Mouse (Mus musculus): Measurements from ENCODE around the gene Auts2. TPM values are rescaled to one million over a fixed set of nuclear protein-coding genes. Genes with fewer than 3 reads are reported as not detected.
"Not testable (repeated sequence)": the region's sequence is repeated elsewhere in the genome, so short reads cannot be mapped to it uniquely, and the experiment has no call there.

The Auts2 gene
- total RNA-seq (2012; rRNA removed): 9.9 and 29.2 TPM in 2 replicates

DNA sequence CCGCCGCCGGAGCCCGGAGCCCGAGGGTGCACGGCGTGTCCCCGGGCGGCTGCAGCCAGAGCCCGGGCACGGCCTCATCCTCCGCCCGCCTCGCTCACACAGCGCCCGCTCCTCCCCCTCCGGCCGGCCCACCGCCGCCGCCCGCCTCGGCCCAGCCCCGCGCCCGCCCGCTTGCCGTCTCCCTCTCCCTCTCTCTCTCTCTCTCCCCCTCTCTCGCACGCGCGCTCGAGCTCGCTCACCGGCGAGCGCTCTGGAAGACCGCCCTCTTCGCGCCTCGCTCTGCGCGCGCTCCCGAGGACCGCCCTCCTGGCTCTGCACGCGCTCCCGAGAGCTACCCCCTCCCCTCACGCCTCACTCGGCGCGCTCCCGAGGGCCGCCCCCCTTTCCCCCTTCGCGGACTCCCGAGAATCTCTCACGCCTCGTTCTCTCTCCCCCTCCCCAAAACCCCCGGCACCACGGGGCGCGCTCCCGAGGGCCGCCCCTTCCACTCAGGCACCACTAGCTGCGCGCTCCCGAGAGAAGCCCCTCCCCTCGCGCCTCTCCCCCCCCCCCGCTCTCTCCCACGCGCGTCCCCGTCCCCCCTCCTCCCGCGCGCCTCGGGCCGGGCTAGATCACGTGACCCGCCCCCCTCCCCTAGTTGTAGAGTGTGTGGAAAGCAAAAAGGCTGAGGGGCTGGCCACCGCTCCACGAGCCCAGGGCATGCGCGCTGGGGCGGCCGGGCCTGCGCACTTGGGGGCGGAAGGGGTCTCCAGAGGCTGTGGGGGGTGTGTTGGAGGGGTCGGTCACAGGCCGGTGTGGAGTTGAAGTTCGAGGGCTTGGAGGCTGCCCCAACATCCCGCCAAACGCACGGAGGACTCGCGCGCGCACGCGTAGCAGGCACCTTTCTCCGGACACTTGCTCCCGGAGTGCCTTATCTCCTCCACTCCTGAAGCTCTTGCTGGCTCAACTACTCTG is at the start of gene Auts2:
Auts2 (minus strand) TSS at position 227 of the 954 bp plus-strand sequence.
- in situ Hi-C loops (cut with MboI; ENCODE audit: low sequenced_read_pairs in 2 of 2, unreplicated experiment in 2 of 2): no loop called here
- peak; percentile 75 for DNase-seq (ENCODE audit: low read depth, low spot score)
- Histone ChIP-seq H3K27ac (ENCODE audit: insufficient read depth, low read depth, low read length, poor library complexity, severe bottlenecking) (peak within 1 kb of the TSS; percentile 73; the same call in 1 of the 2 replicates), H3K4me1 (ENCODE audit: control insufficient read depth in 2 of 2, insufficient read depth in 2 of 2, low read length in 2 of 2, poor library complexity in 1 of 2) (peaks cover 0 to 4% of the 10 kb centered on the region in 2 experiments; a peak in 2 of 4 replicates), H3K9me3 (ENCODE audit: control insufficient read depth, insufficient read depth, low read depth, low read length) (no peaks in the 10 kb centered on the region), H3K9ac (ENCODE audit: insufficient read depth, low read depth, low read length, poor library complexity, severe bottlenecking) (peak within 1 kb of the TSS; percentile 84), H3K4me3 (ENCODE audit: insufficient read depth in 1 of 2, low read depth in 1 of 2, low read length in 2 of 2, poor library complexity in 1 of 2, severe bottlenecking in 1 of 2) (peak within 1 kb of the TSS; percentile 79 to 82), H3K36me3 (ENCODE audit: control insufficient read depth, insufficient read depth, low read length, poor library complexity, severe bottlenecking) (no peaks in the 10 kb centered on the region)
- TF ChIP-seq HCFC1 (IDR thresholded peaks at IDR 0.05; ENCODE audit: borderline replicate concordance, insufficient read depth, low read length) (0 out of 2 replicates have a peak, but pooled peaks have one; percentile 14), ZC3H11A (IDR thresholded peaks at IDR 0.05; ENCODE audit: borderline replicate concordance, low read depth, low read length) (no peak)

DNA sequence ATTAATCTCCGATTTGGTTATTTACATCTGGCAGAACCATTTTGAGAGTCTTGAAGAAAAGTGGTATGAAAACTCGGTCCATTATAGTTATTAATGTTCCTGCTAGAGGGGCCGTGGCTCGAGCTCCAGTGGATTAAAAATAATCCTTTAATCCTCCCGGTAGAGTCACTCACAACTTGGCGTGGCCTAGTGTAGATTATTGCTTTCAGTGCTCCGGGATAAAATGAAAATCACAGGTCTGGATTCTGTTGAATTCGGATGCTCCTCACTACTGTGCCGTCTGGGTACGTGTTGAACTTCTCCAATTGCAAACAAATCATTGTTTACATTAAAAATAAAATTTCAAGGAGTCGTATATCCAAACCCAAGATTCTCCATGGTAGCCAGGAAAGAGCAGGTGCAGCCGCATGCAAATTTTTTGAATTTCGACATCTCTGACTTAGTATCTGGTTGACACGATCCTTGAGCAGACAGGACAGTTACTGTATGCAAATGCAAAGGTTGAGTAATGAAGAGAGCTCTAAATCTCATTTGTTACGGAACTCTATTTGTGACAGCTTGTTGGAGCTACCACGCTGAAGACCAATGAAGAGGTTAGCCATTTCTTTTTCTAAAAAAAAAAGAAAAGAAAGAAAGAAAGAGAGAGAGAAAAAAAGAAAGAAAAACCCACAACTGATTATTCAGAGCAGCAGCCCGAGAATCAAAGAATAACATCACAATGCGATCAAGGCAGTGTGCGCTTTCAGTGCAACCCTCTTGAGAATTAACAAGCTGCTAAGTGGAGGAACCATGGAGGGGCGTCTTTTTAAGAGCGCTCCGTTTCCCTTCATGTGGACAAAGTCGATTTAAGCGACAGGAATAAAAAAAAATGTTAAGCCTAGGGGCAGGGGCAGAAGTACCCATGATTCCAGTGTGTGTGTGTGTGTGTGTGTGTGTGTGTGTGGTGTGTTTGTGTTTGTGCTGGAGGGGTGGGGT is 48.9 kb upstream of the Auts2 start:
- Histone ChIP-seq H3K27ac (ENCODE audit: insufficient read depth, low read depth, low read length, poor library complexity, severe bottlenecking) (no peak overlapping the region), H3K36me3 (ENCODE audit: control insufficient read depth, insufficient read depth, low read length, poor library complexity, severe bottlenecking) (no peaks in the 10 kb centered on the region), H3K9ac (ENCODE audit: insufficient read depth, low read depth, low read length, poor library complexity, severe bottlenecking) (no peak overlapping the region), H3K9me3 (ENCODE audit: control insufficient read depth, insufficient read depth, low read depth, low read length) (no peaks in the 10 kb centered on the region), H3K4me3 (ENCODE audit: insufficient read depth in 1 of 2, low read depth in 1 of 2, low read length in 2 of 2, poor library complexity in 1 of 2, severe bottlenecking in 1 of 2) (no peak overlapping the region), H3K4me1 (ENCODE audit: control insufficient read depth in 2 of 2, insufficient read depth in 2 of 2, low read length in 2 of 2, poor library complexity in 1 of 2) (no peaks in the 10 kb centered on the region)
- in situ Hi-C loops (cut with MboI; ENCODE audit: low sequenced_read_pairs in 2 of 2, unreplicated experiment in 2 of 2): no loop called here
- TF ChIP-seq ZNF384 (IDR thresholded peaks at IDR 0.05; ENCODE audit: low read depth, low read length) (no peak), HCFC1 (IDR thresholded peaks at IDR 0.05; ENCODE audit: borderline replicate concordance, insufficient read depth, low read length) (no peak), CHD2 (IDR thresholded peaks at IDR 0.05; ENCODE audit: low read depth, low read length) (no peak), MAFK (IDR thresholded peaks at IDR 0.05; ENCODE audit: insufficient read depth, low read depth, low read length) (no peak), ZC3H11A (IDR thresholded peaks at IDR 0.05; ENCODE audit: borderline replicate concordance, low read depth, low read length) (no peak)
- no peak for DNase-seq (ENCODE audit: low read depth, low spot score)

DNA sequence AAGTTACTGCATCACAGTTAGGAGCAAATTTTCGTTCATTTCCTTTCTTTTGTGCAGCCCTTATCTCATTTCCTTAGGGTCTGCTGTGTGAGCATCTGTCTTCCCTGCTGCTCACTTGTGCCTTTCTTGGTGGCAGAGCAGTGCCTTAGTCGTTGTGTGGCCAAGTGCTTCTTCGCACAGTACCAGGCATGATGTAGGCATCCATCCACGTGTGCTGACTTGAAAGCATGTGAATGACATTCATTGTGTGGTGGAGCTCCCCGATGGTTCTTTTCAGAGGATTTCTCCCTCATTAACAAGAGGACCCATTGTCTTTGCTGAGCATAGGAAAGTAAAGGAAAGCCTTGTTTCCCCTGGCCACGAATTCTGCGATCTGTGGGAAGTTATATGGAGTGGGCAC is 36.6 kb upstream of the Auts2 start:
- Histone ChIP-seq H3K27ac (ENCODE audit: insufficient read depth, low read depth, low read length, poor library complexity, severe bottlenecking) (no peak overlapping the region), H3K9ac (ENCODE audit: insufficient read depth, low read depth, low read length, poor library complexity, severe bottlenecking) (no peak overlapping the region), H3K4me1 (ENCODE audit: control insufficient read depth in 2 of 2, insufficient read depth in 2 of 2, low read length in 2 of 2, poor library complexity in 1 of 2) (no peaks in the 10 kb centered on the region; a peak in 1 of 4 replicates), H3K36me3 (ENCODE audit: control insufficient read depth, insufficient read depth, low read length, poor library complexity, severe bottlenecking) (no peaks in the 10 kb centered on the region), H3K9me3 (ENCODE audit: control insufficient read depth, insufficient read depth, low read depth, low read length) (no peaks in the 10 kb centered on the region), H3K4me3 (ENCODE audit: insufficient read depth in 1 of 2, low read depth in 1 of 2, low read length in 2 of 2, poor library complexity in 1 of 2, severe bottlenecking in 1 of 2) (no peak overlapping the region)
- no peak for DNase-seq (ENCODE audit: low read depth, low spot score)
- in situ Hi-C loops (cut with MboI; ENCODE audit: low sequenced_read_pairs in 2 of 2, unreplicated experiment in 2 of 2): no loop called here
- TF ChIP-seq CHD2 (IDR thresholded peaks at IDR 0.05; ENCODE audit: low read depth, low read length) (no peak), HCFC1 (IDR thresholded peaks at IDR 0.05; ENCODE audit: borderline replicate concordance, insufficient read depth, low read length) (no peak), ZC3H11A (IDR thresholded peaks at IDR 0.05; ENCODE audit: borderline replicate concordance, low read depth, low read length) (no peak), ZNF384 (IDR thresholded peaks at IDR 0.05; ENCODE audit: low read depth, low read length) (no peak), MAFK (IDR thresholded peaks at IDR 0.05; ENCODE audit: insufficient read depth, low read depth, low read length) (no peak)

DNA sequence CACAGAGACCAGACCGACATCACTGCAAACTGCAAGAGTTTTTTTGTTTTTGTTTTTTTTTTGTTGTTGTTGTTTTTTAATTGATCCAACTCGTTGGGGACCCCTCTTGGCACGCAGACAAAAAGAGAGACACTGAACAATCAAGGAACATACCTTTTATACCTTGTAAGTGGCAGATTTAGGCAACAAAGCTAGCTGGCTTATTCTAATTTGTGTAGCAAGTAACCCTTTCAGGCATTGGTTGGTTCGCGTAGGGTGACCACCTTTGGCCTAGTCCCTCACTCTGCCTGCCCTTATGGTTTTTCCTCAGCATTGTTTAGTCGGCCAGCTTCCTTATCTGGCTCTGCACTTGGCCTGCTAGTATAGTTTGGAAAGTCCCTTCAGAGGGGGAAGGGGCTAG is 17.6 kb upstream of the Auts2 start:
- H3K4me3 ChIP-seq (ENCODE audit: insufficient read depth in 1 of 2, low read depth in 1 of 2, low read length in 2 of 2, poor library complexity in 1 of 2, severe bottlenecking in 1 of 2); H3K27ac ChIP-seq (ENCODE audit: insufficient read depth, low read depth, low read length, poor library complexity, severe bottlenecking); H3K36me3 ChIP-seq (ENCODE audit: control insufficient read depth, insufficient read depth, low read length, poor library complexity, severe bottlenecking); in situ Hi-C loops (cut with MboI; ENCODE audit: low sequenced_read_pairs in 2 of 2, unreplicated experiment in 2 of 2); DNase-seq (ENCODE audit: low read depth, low spot score); H3K9me3 ChIP-seq (ENCODE audit: control insufficient read depth, insufficient read depth, low read depth, low read length); H3K4me1 ChIP-seq (ENCODE audit: control insufficient read depth in 2 of 2, insufficient read depth in 2 of 2, low read length in 2 of 2, poor library complexity in 1 of 2); H3K9ac ChIP-seq (ENCODE audit: insufficient read depth, low read depth, low read length, poor library complexity, severe bottlenecking): not testable (repeated sequence)
